Mouse (Mus musculus): Measurements from ENCODE around the gene Rabep1.

Gene Rabep1

GRCm38 (mm10) chr11:70970560-70971540 is 126.3 kb downstream of the Rabep1 start:
- CTCF ChIA-PET = no interaction called here

GRCm38 (mm10) chr11:70972586-70972985 is 128.0 kb downstream of the Rabep1 start:
- CTCF ChIA-PET = no interaction called here

- CTCF ChIA-PET = interaction anchor here (0.6 kb wide), 1 partner anchor 32 kb away, joined by 3 read pairs; no protein-coding TSS in a partner anchor
These were observed 129.4 kb downstream of the Rabep1 start for GRCm38 (mm10) chr11:70973947-70974346.

- CTCF ChIA-PET = no interaction called here
These were observed 130.6 kb downstream of the Rabep1 start for GRCm38 (mm10) chr11:70975193-70975592.

GRCm38 (mm10) chr11:70977293-70977692 is 132.7 kb downstream of the Rabep1 start:
- CTCF ChIA-PET = no interaction called here

- CTCF ChIA-PET = no interaction called here
These were observed 135.7 kb downstream of the Rabep1 start for GRCm38 (mm10) chr11:70980232-70980631.

GRCm38 (mm10) chr11:70980751-70981510 is 136.4 kb downstream of the Rabep1 start:
- CTCF ChIA-PET = no interaction called here

- CTCF ChIA-PET = interaction anchor here (0.5 to 1.1 kb wide), 2 partner anchors 30 to 535 kb away, joined by 4 to 7 read pairs; no protein-coding TSS in a partner anchor
These were observed 137.5 kb downstream of the Rabep1 start for GRCm38 (mm10) chr11:70982030-70982429.

GRCm38 (mm10) chr11:70982557-70983228 is 138.1 kb downstream of the Rabep1 start, which contains the start of gene C1qbp:
TSS of gene C1qbp (minus strand) at chr11:70983026.
- CTCF ChIA-PET = interaction anchor here (0.6 to 1.1 kb wide), 2 partner anchors 29 to 113 kb away, joined by 4 to 10 read pairs; no protein-coding TSS in a partner anchor
